Mouse (Mus musculus) stomach, postnatal 0 days (tissue): ENCODE measurements around the gene Stip1. TPM values are rescaled to one million over a fixed set of nuclear protein-coding genes. Genes with fewer than 3 reads are reported as not detected.
"Not testable (repeated sequence)": the region's sequence is repeated elsewhere in the genome, so short reads cannot be mapped to it uniquely, and the experiment has no call there.

ENCODE experiments used
- ATAC-seq: fragments of 200-750 bp; cut with Nextera tagmentation; 2 replicates; pipeline ENCODE4 v1.8.0; 2017; ENCODE audit not compliant: low FRiP score, low TSS enrichment
- DNase-seq: peaks from one replicate; pipeline ENCODE4 v3.0.0-alpha.2; 2016; ENCODE audit warnings: low spot score
- H3K27ac ChIP-seq: fragments of 300-500 bp; sonication (generic); replicated peaks from 2 replicates; pipeline ENCODE4 v1.5.1; 2014; ENCODE audit warnings: mild to moderate bottlenecking, control low read depth
- H3K27me3 ChIP-seq: fragments of 300-500 bp; sonication (generic); 2 replicates; pipeline ENCODE4 v1.6.1; 2014; ENCODE audit warnings: low read length; ENCODE audit not compliant: control insufficient read depth, insufficient read depth
- H3K36me3 ChIP-seq: fragments of 300-500 bp; sonication (generic); 2 replicates; pipeline ENCODE4 v1.6.1; 2014; ENCODE audit warnings: low read length, mixed read lengths; ENCODE audit not compliant: control insufficient read depth, insufficient read depth
- H3K4me1 ChIP-seq: fragments of 300-500 bp; sonication (generic); replicated peaks from 2 replicates; pipeline ENCODE4 v1.6.1; 2014; ENCODE audit warnings: antibody characterized with exemption; ENCODE audit not compliant: control insufficient read depth, insufficient read depth
- H3K4me2 ChIP-seq: fragments of 300-500 bp; sonication (generic); replicated peaks from 2 replicates; pipeline ENCODE4 v1.6.1; 2014; ENCODE audit warnings: low read depth, mild to moderate bottlenecking, control low read depth, moderate library complexity
- H3K4me3 ChIP-seq: fragments of 300-500 bp; sonication (generic); 2 replicates; pipeline ENCODE4 v1.5.1; 2014; ENCODE audit warnings: low read depth, low read length, control low read depth
- H3K9ac ChIP-seq: fragments of 300-500 bp; sonication (generic); 2 replicates; pipeline ENCODE4 v1.6.1; 2014; ENCODE audit warnings: mild to moderate bottlenecking, low read length, control low read depth, mixed read lengths
- H3K9me3 ChIP-seq: fragments of 300-500 bp; sonication (generic); 2 replicates; pipeline ENCODE4 v1.6.1; 2016; ENCODE audit warnings: low read length; ENCODE audit not compliant: control insufficient read depth
- CTCF ChIP-seq: IDR thresholded peaks from 2 replicates; pipeline ENCODE4 v1.5.1; 2016; ENCODE audit warnings: antibody characterized with exemption, low read depth, mild to moderate bottlenecking, moderate library complexity
- EP300 ChIP-seq: optimal IDR thresholded peaks from 2 replicates; pipeline ENCODE3; 2016; ENCODE audit warnings: antibody characterized with exemption
- WGBS: fragments of 180-500 bp; shearing (Covaris S2); extraction: QIAGEN DNeasy Blood & Tissue Kit; methylation state at CpG from one replicate; pipeline ENCODE4 v1.1.7; 2014; 5-methylcytosine and 5-hydroxymethylcytosine counted together
- polyA plus RNA-seq: library from polyadenylated mRNA; unstranded; fragments of >200 nt; fragmentation: Nextera tagmentation; extraction: Ambion mirVana; gene quantifications from 2 replicates; pipeline ENCODE4 v1.2.1, GENCODE M21; 2015

Stip1 gene
- polyA plus RNA-seq, 1 experiment from 2014 or later, result 67.9 TPM

GRCm38 (mm10) chr19:7057722-7058207 lies 18.0 kb upstream of the Stip1 start:
- H3K4me3 ChIP-seq, result peak overlapping the region; percentile 64
- H3K27ac ChIP-seq, result peak overlapping the region; percentile 78
- peak overlapping the region; percentile 100 for H3K4me2 ChIP-seq
- ATAC-seq (peak; percentile 80), DNase-seq (peak; percentile 91)
- H3K36me3 ChIP-seq, result no peaks in the 10 kb centered on the region
- H3K4me1 ChIP-seq, result no peaks in the 10 kb centered on the region; the same call in 1 of the 2 replicates
- WGBS, result under 1% methylated on average over 15 of the region's 15 CpGs
- no peaks in the 10 kb centered on the region for H3K9me3 ChIP-seq
- no peaks in the 10 kb centered on the region for H3K27me3 ChIP-seq
- TF ChIP-seq EP300 (no peak), CTCF (peak; percentile 75)
- peak overlapping the region; percentile 70; the same call in 1 of the 2 replicates for H3K9ac ChIP-seq

- peak; percentile 81 for DNase-seq
- ATAC-seq, result peak; percentile 20
- 2% methylated on average over 16 of the region's 16 CpGs for WGBS
- Histone ChIP-seq H3K27ac (peak overlapping the region; percentile 78), H3K4me2 (peak overlapping the region; percentile 100), H3K9ac (peak overlapping the region; percentile 70), H3K4me3 (peak overlapping the region; percentile 64), H3K27me3 (no peaks in the 10 kb centered on the region), H3K36me3 (no peaks in the 10 kb centered on the region), H3K9me3 (no peaks in the 10 kb centered on the region), H3K4me1 (no peaks in the 10 kb centered on the region; the same call in 1 of the 2 replicates)
- TF ChIP-seq EP300 (no peak), CTCF (no peak)
These were observed 17.5 kb upstream of the Stip1 start for GRCm38 (mm10) chr19:7057126-7057721.

- peak; percentile 84 for ATAC-seq
- no peaks in the 10 kb centered on the region for H3K36me3 ChIP-seq
- H3K9me3 ChIP-seq, result no peaks in the 10 kb centered on the region
- WGBS, result 1% methylated on average over 59 of the region's 72 CpGs
- peak within 1 kb of the TSS; percentile 64 for H3K4me3 ChIP-seq
- H3K9ac ChIP-seq, result peak within 1 kb of the TSS; percentile 70
- no peaks in the 10 kb centered on the region for H3K27me3 ChIP-seq
- no peak; the same call in 1 of the 2 replicates for TF ChIP-seq CTCF
- no peak for TF ChIP-seq EP300
- peak within 1 kb of the TSS; percentile 100 for H3K4me2 ChIP-seq
- no peaks in the 10 kb centered on the region; the same call in 1 of the 2 replicates for H3K4me1 ChIP-seq
- peak; percentile 86 for DNase-seq
- H3K27ac ChIP-seq, result peak within 1 kb of the TSS; percentile 78
These were observed 16.7 kb upstream of the Stip1 start, which contains the start of gene Macrod1 for GRCm38 (mm10) chr19:7056248-7057087. TSS of gene Macrod1 (plus strand) at chr19:7056810.

- DNase-seq (no peak), ATAC-seq (no peak)
- Histone ChIP-seq H3K4me1 (no peaks in the 10 kb centered on the region; the same call in 1 of the 2 replicates), H3K9ac (no peak overlapping the region), H3K27ac (peak overlapping the region; percentile 53), H3K9me3 (no peaks in the 10 kb centered on the region), H3K27me3 (no peaks in the 10 kb centered on the region), H3K4me2 (no peak overlapping the region), H3K4me3 (no peak overlapping the region), H3K36me3 (no peaks in the 10 kb centered on the region)
- TF ChIP-seq CTCF, result peak; percentile 51
- no peak for TF ChIP-seq EP300
- 23% methylated on average over 3 of the region's 3 CpGs for WGBS
These were observed 15.4 kb upstream of the Stip1 start for GRCm38 (mm10) chr19:7055173-7055572.

- H3K4me3 ChIP-seq, result no peak overlapping the region
- no peaks in the 10 kb centered on the region for H3K36me3 ChIP-seq
- H3K27me3 ChIP-seq, result no peaks in the 10 kb centered on the region
- no peak overlapping the region for H3K9ac ChIP-seq
- 40% methylated on average over 10 of the region's 10 CpGs for WGBS
- H3K27ac ChIP-seq, result peak overlapping the region; percentile 53
- no peak overlapping the region for H3K4me2 ChIP-seq
- no peak for TF ChIP-seq CTCF
- TF ChIP-seq EP300, result no peak
- DNase-seq, result no peak
- H3K9me3 ChIP-seq, result no peaks in the 10 kb centered on the region
- no peak; the same call in 1 of the 2 replicates for ATAC-seq
- no peaks in the 10 kb centered on the region; the same call in 1 of the 2 replicates for H3K4me1 ChIP-seq
These were observed 15.0 kb upstream of the Stip1 start for GRCm38 (mm10) chr19:7054772-7055171.

GRCm38 (mm10) chr19:7053382-7053781 lies 13.6 kb upstream of the Stip1 start:
- H3K27ac ChIP-seq, H3K9ac ChIP-seq, H3K36me3 ChIP-seq, H3K27me3 ChIP-seq, ATAC-seq, H3K4me3 ChIP-seq, H3K9me3 ChIP-seq, DNase-seq, H3K4me2 ChIP-seq, H3K4me1 ChIP-seq: not testable (repeated sequence)
- 93% methylated on average over 4 of the region's 4 CpGs for WGBS
